Mouse (Mus musculus) mouse embryonic stem cell (cell line): ENCODE data around the gene Rptor.

ENCODE experiments used
- in situ Hi-C, 2 experiments: fragments of 300-500 bp; cut with MboI; formaldehyde crosslinking; loops; 1 replicate in 1 of 2; 3 replicates in 1 of 2; pipeline ENCODE4 v1.14.3; 2019 to 2020; ENCODE audit warnings: low sequenced_read_pairs in 2 of 2, low pct_unique_long_range_greater_than_20kb in 1 of 2, mixed read lengths in 1 of 2; ENCODE audit not compliant: unreplicated experiment in 1 of 2

The Rptor gene

GRCm38 (mm10) chr11:119602763-119603526, at the start of gene Rptor:
Gene Rptor (plus strand): TSS chr11:119602905.
- in situ Hi-C loops = no loop called here

GRCm38 (mm10) chr11:119554706-119555105, 48.0 kb upstream of the Rptor start:
- in situ Hi-C loops = no loop called here

DNA sequence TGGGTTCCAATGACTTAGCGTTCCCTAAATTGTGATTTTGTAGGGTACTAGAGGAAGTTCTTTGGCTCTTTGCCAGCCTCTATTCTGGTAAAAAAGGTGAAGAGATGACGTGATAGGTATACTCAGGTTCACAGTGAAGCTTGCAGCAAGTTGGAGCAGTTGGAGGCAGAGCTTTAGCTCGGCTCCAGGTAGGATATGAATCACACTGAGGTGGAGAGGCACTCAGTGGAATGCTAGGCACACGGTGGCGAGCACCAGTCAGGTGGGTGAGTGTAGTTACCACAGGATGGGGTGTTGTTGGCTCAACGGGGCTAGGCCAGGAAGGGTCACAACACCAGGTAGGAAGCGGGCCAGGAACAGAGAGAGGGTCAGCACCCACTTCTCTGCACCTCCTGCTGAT, 47.5 kb upstream of the Rptor start:
- in situ Hi-C loops = no loop called here

GRCm38 (mm10) chr11:119557940-119558869, 44.5 kb upstream of the Rptor start:
- in situ Hi-C loops = no loop called here

GRCm38 (mm10) chr11:119558870-119559610, 43.7 kb upstream of the Rptor start:
- in situ Hi-C loops = no loop called here

DNA sequence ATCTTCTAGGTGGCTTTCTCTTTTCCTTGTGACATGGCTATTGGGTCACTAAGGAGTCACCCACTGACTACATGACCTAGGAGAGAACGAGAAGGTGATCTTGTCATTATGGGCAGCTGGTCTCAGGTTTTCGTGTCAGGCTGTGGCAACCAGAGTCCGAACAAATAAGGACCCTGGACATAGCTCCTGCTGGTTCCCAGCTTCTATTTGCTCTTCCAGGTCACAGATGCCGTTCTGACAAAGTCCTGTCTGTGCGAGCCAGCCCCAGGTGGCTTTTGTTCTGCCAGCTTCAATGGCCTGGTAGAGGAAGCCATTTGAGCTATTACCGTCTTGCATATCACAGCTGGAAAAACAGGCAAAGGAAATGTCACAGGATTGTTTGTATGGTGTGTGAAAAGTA, 40.4 kb upstream of the Rptor start:
- in situ Hi-C loops = no loop called here

GRCm38 (mm10) chr11:119563166-119563565, 39.5 kb upstream of the Rptor start:
- in situ Hi-C loops = no loop called here

GRCm38 (mm10) chr11:119564383-119564782, 38.3 kb upstream of the Rptor start:
- in situ Hi-C loops = no loop called here

GRCm38 (mm10) chr11:119565021-119565420, 37.7 kb upstream of the Rptor start:
- in situ Hi-C loops = no loop called here

DNA sequence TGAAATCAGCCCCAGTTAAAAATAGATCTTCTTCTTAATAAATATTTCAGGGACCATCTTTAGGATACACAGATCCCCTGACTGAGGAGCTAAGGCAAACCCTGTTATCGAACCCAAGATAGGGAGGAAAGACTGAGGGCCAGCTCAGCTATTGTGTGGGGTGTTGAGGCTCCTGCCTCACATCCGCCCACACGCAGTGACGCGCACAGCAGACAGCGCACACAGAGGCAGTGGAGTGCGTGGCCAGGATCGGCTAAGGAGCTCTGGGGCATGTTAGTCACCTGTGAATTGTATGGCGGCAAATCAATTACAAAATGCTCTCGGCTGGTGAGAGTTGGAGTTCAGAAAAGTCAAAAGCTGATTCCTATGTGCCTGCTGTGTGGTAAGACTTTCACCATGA, 37.0 kb upstream of the Rptor start:
- in situ Hi-C loops = no loop called here

DNA sequence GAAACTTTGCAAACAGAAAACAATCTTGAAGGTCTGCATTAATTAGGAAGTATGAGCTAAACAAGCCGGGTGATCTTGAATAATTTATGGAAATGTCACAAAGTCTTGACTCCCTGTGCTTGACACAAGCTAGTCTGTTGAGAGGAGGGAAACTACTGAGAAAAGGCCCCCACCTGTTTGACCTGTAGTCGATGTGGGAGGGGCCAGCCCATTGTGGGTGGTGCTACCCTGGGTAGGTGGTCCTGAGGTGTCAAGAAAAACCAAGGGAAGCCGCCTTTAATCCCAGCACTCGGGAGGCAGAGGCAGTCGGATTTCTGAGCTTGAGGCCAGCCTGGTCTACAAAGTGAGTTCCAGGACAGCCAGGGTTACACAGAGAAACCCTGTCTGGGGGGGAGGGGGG, 36.5 kb upstream of the Rptor start:
- in situ Hi-C loops = no loop called here

DNA sequence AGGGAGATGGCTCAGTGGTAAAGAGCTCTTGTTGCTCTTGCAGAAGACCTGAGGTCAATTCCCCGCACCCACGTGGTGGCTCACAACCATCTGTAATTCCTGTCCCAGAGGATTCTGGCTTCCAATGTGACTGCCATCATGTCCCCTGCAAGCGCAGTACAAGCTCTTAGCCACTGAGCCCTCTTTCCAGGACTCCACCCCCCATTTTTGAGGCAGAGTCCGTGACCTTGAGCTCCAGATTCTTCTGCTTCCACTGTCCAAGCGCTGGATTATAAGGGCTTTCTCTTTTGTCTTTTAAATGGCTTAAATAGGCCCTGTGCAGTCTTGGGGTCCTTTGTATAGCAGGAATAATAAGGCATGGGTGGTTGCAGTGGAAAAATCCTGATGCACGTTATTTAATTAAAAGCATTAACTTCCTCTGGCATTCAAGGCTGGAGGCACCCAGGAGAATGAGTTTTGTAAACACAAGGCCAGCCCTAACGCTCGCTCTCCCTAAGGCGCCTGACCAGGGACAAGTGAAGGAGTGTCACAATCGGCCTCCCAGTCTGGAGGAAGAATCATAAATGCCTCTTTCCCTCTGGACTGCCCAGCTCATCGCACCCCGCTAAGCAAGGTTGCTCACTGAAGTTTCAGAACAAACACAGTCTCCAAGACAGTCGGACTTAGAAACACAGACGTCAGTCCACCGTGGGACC, 30.2 kb upstream of the Rptor start:
- in situ Hi-C loops = no loop called here

DNA sequence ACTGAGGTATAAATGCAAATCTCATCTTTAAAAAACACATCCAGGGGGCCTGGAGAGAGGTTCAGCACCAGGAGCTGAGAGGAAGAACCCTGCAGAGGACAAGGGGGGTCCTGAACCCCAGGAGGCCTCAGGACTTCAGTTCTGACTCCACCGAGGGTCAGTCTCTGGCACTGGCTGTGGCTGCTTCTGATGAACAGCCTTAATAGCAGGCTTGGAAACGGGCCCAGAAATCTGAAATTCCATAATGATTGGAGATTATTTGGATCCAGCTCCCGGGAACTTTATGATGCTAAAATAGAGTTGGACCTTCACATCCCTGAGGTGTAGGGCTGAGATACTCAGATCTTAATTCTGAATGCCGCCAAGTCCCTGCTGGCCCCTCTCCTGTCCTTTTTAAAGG, 25.9 kb upstream of the Rptor start:
- in situ Hi-C loops = no loop called here

DNA sequence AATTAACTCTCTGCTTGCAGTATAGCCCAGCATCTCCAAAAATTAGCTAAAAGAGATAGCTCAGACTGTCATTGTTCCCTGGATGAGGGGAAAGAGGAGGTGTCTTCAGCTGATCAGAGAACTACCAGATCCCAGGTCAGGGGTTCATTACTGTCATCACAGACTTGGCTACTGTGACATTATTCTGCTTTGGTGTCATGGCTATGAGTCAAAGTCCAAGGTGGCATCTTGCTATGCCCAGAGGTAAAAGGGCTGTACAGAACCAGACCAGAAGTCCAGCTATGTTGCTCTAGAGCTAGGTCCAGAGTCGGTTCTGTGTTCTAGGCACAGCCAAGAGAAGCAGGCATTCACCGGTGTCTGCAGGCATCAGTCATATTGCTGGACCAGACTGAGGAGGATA, 25.0 kb upstream of the Rptor start:
- in situ Hi-C loops = no loop called here

DNA sequence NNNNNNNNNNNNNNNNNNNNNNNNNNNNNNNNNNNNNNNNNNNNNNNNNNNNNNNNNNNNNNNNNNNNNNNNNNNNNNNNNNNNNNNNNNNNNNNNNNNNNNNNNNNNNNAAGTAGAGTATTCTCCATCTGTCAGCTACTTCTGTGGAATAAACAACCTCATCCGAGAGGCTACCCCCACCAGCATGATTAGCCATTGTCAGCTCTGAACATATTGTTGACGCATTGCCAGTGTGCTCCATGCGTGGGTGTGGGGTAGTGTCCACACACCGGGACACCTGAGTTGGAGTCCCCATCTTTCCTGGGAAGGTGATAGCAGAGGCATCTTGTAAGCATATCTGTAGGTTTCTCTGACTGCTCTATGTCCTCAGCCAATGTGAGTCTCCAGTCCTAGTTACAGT, 16.2 kb upstream of the Rptor start:
- in situ Hi-C loops = no loop called here

DNA sequence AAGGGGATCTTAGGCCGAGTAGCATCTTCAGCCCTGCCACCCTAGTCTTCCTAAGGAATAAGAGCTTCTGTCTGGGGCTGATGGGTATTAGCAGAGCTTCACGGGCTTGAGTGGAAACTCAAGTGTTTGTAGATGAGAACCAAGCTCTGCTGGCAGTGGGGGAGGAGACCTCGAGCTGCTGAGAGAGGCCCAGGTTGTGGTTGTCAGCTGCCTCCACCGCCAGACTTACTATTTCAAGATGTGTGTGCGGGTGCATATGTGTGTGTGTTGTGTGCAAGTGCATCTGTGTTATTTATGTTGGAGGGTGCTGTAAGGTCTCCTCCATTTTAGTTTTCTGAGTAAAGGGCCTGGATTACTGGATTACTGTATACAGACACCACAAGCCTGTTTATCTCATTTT, 15.6 kb upstream of the Rptor start:
- in situ Hi-C loops = no loop called here

DNA sequence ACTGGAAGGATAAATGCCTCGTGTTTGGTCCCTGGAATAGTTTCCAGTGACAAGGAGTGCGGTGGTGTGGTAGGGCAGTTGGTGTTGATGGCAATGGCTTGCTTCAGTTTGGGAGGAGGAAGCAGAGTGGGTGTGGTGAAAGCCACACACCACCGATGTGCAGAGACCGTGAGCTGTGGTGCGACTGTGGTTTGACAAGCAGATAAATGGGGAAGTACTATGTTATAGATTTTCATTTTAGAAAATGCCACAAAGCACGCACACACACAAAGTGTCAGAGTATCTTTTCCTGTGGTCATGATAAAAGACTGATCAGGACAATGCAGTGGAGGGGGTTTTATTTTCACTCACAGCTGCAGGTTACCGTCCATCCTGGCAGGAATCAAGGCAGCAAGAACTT, 13.5 kb upstream of the Rptor start:
- in situ Hi-C loops = no loop called here

GRCm38 (mm10) chr11:119593966-119594365, 8.7 kb upstream of the Rptor start:
- in situ Hi-C loops = no loop called here

- in situ Hi-C loops = no loop called here
Observed at GRCm38 (mm10) chr11:119598856-119599255, 3.8 kb upstream of the Rptor start.
